Mouse (Mus musculus) hindbrain, embryonic 11.5 days (tissue): ENCODE measurements around the gene BC030867. TPM values are rescaled to one million over a fixed set of nuclear protein-coding genes. Genes with fewer than 3 reads are reported as not detected.

Experiments
- ATAC-seq: fragments of 200-750 bp; cut with Nextera tagmentation; 2 replicates; pipeline ENCODE4 v1.8.0; 2017; ENCODE audit warnings: mild to moderate bottlenecking, moderate TSS enrichment, moderate library complexity; ENCODE audit not compliant: low FRiP score
- DNase-seq: peaks from one replicate; pipeline ENCODE4 v3.0.0-alpha.2; 2015; ENCODE audit warnings: low spot score
- H3K27ac ChIP-seq: fragments of 300-500 bp; sonication (generic); 2 replicates; pipeline ENCODE4 v1.5.1; 2014; ENCODE audit warnings: mild to moderate bottlenecking, low read depth, low read length
- H3K27me3 ChIP-seq: fragments of 300-500 bp; sonication (generic); 2 replicates; pipeline ENCODE4 v1.6.1; 2014; ENCODE audit warnings: mild to moderate bottlenecking, low read length, moderate library complexity, mixed read lengths; ENCODE audit not compliant: control insufficient read depth, insufficient read depth
- H3K36me3 ChIP-seq: fragments of 300-500 bp; sonication (generic); 2 replicates; pipeline ENCODE4 v1.6.1; 2014; ENCODE audit warnings: mild to moderate bottlenecking, low read length, moderate library complexity, mixed read lengths; ENCODE audit not compliant: control insufficient read depth, insufficient read depth
- H3K4me1 ChIP-seq: fragments of 300-500 bp; sonication (generic); replicated peaks from 2 replicates; pipeline ENCODE4 v1.6.1; 2014; ENCODE audit warnings: low read length, mixed read lengths; ENCODE audit not compliant: control insufficient read depth, insufficient read depth
- H3K4me2 ChIP-seq: fragments of 300-500 bp; sonication (generic); replicated peaks from 2 replicates; pipeline ENCODE4 v1.6.1; 2014; ENCODE audit warnings: mild to moderate bottlenecking, low read depth, low read length
- H3K4me3 ChIP-seq: fragments of 300-500 bp; sonication (generic); 2 replicates; pipeline ENCODE4 v1.5.1; 2014; ENCODE audit warnings: low read depth, low read length
- H3K9ac ChIP-seq: fragments of 300-500 bp; sonication (generic); 2 replicates; pipeline ENCODE4 v1.6.1; 2014; ENCODE audit warnings: low read depth, low read length
- H3K9me3 ChIP-seq: fragments of 300-500 bp; sonication (generic); 2 replicates; pipeline ENCODE4 v1.6.1; 2016; ENCODE audit warnings: low read length; ENCODE audit not compliant: control insufficient read depth
- WGBS: fragments of 180-500 bp; shearing (Covaris S2); extraction: QIAGEN DNeasy Blood & Tissue Kit; methylation state at CpG from one replicate; pipeline ENCODE4 v1.1.7; 2014; 5-methylcytosine and 5-hydroxymethylcytosine counted together
- polyA plus RNA-seq: library from polyadenylated mRNA; unstranded; fragments of >200 nt; fragmentation: Nextera tagmentation; extraction: Ambion mirVana; gene quantifications from 2 replicates; pipeline ENCODE4 v1.2.1, GENCODE M21; 2014

The BC030867 gene
- polyA plus RNA-seq, 1 experiment from 2014 or later: 14.0 TPM

DNA sequence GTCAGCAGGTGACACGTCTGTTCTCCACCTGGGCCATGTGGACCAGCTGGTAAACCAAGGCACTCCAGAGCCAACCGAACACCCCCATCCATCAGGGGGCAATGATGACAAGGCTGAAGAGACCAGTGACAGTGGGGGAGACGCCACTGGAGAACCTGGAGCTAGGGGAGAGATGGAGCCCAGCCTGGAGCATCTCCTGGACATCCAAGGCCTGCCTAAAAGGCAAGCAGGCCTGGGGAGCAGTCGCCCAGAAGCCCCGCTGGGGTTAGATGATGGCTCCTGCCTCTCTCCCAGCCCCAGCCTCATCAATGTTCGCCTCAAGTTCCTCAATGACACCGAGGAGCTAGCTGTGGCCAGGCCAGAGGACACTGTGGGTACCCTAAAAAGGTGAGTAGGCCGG, 38.8 kb downstream of the BC030867 start:
- Histone ChIP-seq H3K4me3 (no peak overlapping the region), H3K4me2 (no peak overlapping the region), H3K36me3 (peaks cover 14% of the 10 kb centered on the region), H3K9me3 (no peaks in the 10 kb centered on the region), H3K27me3 (no peaks in the 10 kb centered on the region), H3K27ac (no peak overlapping the region), H3K4me1 (peaks cover 3% of the 10 kb centered on the region), H3K9ac (no peak overlapping the region)
- DNase-seq: no peak
- ATAC-seq: no peak
- WGBS: 89% methylated on average over 8 of the region's 8 CpGs

DNA sequence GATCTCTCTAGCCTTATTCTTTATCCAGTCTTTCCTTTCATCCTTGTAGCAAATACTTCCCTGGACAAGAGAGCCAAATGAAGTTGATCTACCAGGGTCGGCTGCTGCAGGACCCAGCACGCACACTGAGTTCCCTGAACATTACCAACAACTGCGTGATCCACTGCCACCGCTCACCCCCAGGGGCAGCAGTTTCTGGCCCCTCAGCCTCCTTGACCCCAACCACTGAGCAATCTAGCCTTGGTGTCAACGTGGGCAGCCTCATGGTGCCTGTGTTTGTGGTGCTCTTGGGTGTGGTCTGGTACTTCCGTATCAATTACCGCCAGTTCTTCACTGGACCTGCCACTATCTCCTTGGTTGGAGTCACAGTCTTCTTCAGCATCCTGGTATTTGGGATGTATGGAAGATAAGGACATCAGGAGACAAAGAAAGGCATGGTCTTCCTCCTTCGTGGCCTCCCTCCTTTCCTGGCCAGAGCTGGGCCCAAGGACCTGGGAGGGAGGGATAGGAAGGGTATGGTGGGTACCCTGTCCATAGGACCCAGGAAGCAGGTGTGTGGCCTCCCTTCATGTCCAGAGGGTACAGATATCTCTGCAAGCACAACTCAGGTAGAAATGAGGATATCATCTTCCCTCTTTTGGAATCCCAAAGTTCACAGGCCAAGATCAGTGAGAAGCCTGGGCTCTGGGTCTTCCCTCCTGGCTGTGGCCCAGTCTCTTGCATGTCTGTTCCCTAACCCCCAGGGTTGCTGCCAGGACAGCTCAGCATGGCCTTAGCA, 39.5 kb downstream of the BC030867 start:
- Histone ChIP-seq H3K9ac (no peak overlapping the region), H3K4me2 (no peak overlapping the region), H3K27me3 (no peaks in the 10 kb centered on the region), H3K36me3 (peaks cover 14% of the 10 kb centered on the region), H3K9me3 (no peaks in the 10 kb centered on the region), H3K27ac (no peak overlapping the region), H3K4me3 (no peak overlapping the region), H3K4me1 (peaks cover 3% of the 10 kb centered on the region)
- 90% methylated on average over 8 of the region's 8 CpGs for WGBS
- ATAC-seq (no peak), DNase-seq (no peak)

- H3K27me3 ChIP-seq: no peaks in the 10 kb centered on the region
- peaks cover 3% of the 10 kb centered on the region for H3K4me1 ChIP-seq
- no peak overlapping the region for H3K4me3 ChIP-seq
- H3K27ac ChIP-seq: no peak overlapping the region
- H3K9me3 ChIP-seq: no peaks in the 10 kb centered on the region
- no peak overlapping the region for H3K4me2 ChIP-seq
- DNase-seq (no peak), ATAC-seq (no peak)
- WGBS: 78% methylated on average over 2 of the region's 2 CpGs
- no peak overlapping the region for H3K9ac ChIP-seq
- H3K36me3 ChIP-seq: peaks cover 14% of the 10 kb centered on the region
Observed at GRCm38 (mm10) chr11:102288913-102289312, 40.2 kb downstream of the BC030867 start.

GRCm38 (mm10) chr11:102289511-102290100, 40.9 kb downstream of the BC030867 start:
- DNase-seq (no peak), ATAC-seq (no peak)
- peaks cover 14% of the 10 kb centered on the region for H3K36me3 ChIP-seq
- no peak overlapping the region for H3K9ac ChIP-seq
- 56% methylated on average over 6 of the region's 6 CpGs for WGBS
- no peaks in the 10 kb centered on the region for H3K9me3 ChIP-seq
- no peak overlapping the region for H3K4me3 ChIP-seq
- H3K27ac ChIP-seq: no peak overlapping the region; the same call in 1 of the 2 replicates
- no peaks in the 10 kb centered on the region for H3K27me3 ChIP-seq
- peaks cover 4% of the 10 kb centered on the region for H3K4me1 ChIP-seq
- no peak overlapping the region for H3K4me2 ChIP-seq

GRCm38 (mm10) chr11:102290141-102290540, 41.5 kb downstream of the BC030867 start:
- Histone ChIP-seq H3K4me2 (no peak overlapping the region), H3K36me3 (peaks cover 14% of the 10 kb centered on the region), H3K27me3 (no peaks in the 10 kb centered on the region), H3K4me3 (no peak overlapping the region), H3K4me1 (peaks cover 9% of the 10 kb centered on the region), H3K9ac (no peak overlapping the region), H3K27ac (no peak overlapping the region), H3K9me3 (no peaks in the 10 kb centered on the region)
- ATAC-seq (no peak), DNase-seq (no peak)
- WGBS: 84% methylated on average over 4 of the region's 4 CpGs

GRCm38 (mm10) chr11:102291051-102291535, 42.4 kb downstream of the BC030867 start:
- Histone ChIP-seq H3K36me3 (peaks cover 14% of the 10 kb centered on the region), H3K4me3 (no peak overlapping the region), H3K4me1 (peaks cover 8% of the 10 kb centered on the region), H3K27me3 (no peaks in the 10 kb centered on the region), H3K4me2 (no peak overlapping the region), H3K9ac (no peak overlapping the region), H3K27ac (no peak overlapping the region), H3K9me3 (no peaks in the 10 kb centered on the region)
- no peak for ATAC-seq
- no peak for DNase-seq
- WGBS: 87% methylated on average over 11 of the region's 11 CpGs

GRCm38 (mm10) chr11:102293971-102294370, 45.3 kb downstream of the BC030867 start:
- H3K4me1 ChIP-seq: peaks cover 8% of the 10 kb centered on the region
- H3K36me3 ChIP-seq: peaks cover 14% of the 10 kb centered on the region
- no peak overlapping the region for H3K27ac ChIP-seq
- ATAC-seq (no peak), DNase-seq (no peak)
- no peaks in the 10 kb centered on the region for H3K9me3 ChIP-seq
- 94% methylated on average over 13 of the region's 13 CpGs for WGBS
- no peak overlapping the region for H3K9ac ChIP-seq
- no peaks in the 10 kb centered on the region for H3K27me3 ChIP-seq
- H3K4me3 ChIP-seq: no peak overlapping the region
- no peak overlapping the region for H3K4me2 ChIP-seq

DNA sequence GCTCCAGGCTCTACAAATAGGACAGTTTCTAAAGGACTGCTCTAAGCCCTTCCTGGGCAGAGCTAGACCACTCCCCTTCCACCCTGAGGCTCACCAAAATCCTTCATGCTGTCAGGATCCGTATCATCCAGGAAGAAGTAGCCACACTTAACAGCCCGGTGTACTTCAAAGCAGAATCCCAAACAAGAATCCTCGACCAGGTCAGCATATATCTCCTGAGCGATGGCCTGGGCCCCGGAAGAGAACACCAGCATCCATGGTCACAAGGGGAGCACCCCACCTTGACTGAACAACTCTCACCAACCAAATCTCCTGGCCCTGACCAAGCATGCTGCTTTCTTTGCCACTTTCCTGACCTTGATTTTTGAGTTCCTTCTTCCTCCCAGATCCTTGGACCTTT, 45.7 kb downstream of the BC030867 start:
- Histone ChIP-seq H3K36me3 (peaks cover 14% of the 10 kb centered on the region), H3K4me3 (peak overlapping the region; percentile 95; the same call in 1 of the 2 replicates), H3K27me3 (no peaks in the 10 kb centered on the region), H3K4me1 (peaks cover 8% of the 10 kb centered on the region), H3K27ac (no peak overlapping the region), H3K9ac (0 out of 2 replicates have a peak overlapping the region, but pooled peaks have one; percentile 88), H3K4me2 (peak overlapping the region; percentile 85; the same call in 1 of the 2 replicates), H3K9me3 (no peaks in the 10 kb centered on the region)
- WGBS: 85% methylated on average over 5 of the region's 5 CpGs
- ATAC-seq: no peak
- DNase-seq: no peak
